Comparison of ENCODE assay signal across 17 mouse cellular contexts in genomic region chr5:35869973-35870372, GRCm38 (mm10). TPM values are rescaled to one million over a fixed set of nuclear protein-coding genes. Genes with fewer than 3 reads are reported as not detected.
A peak's percentile ranks its signal among the peaks of the same experiment; 100 is the strongest.
DNase-seq lines count a peak whose midpoint lies in the region; ATAC-seq and TF ChIP-seq lines count a peak whose summit lies in the region.
"Had no signal": no experiment of that assay in that cellular context is flagged by ENCODE, and none has a peak within 500 bp of the region (broad histone marks: within the 10 kb centered on the region; RNA-seq: fewer than 3 reads in every experiment).

No protein-coding gene starts in this region.

- H3K4me1 ChIP-seq in forebrain, embryonic 14.5 days (ENCODE audit: control insufficient read depth, insufficient read depth, low read length): no peaks in the 10 kb centered on the region
- no peaks in the 10 kb centered on the region for H3K4me1 ChIP-seq in forebrain, embryonic 11.5 days (replicated peaks; ENCODE audit: control insufficient read depth, insufficient read depth, low read length)
- H3K4me1 ChIP-seq in intestine, embryonic 14.5 days (replicated peaks; ENCODE audit: control insufficient read depth, insufficient read depth, low read length): no peaks in the 10 kb centered on the region
- no peaks in the 10 kb centered on the region for H3K4me1 ChIP-seq in intestine, postnatal 0 days (replicated peaks; ENCODE audit: control insufficient read depth, insufficient read depth, low read length)
- H3K4me1 ChIP-seq in midbrain, postnatal 0 days (ENCODE audit: insufficient read depth, low read length): no peaks in the 10 kb centered on the region
- H3K4me1 ChIP-seq in midbrain, embryonic 15.5 days: no peaks in the 10 kb centered on the region
- H3K4me1 ChIP-seq: limb, embryonic 13.5 days; megakaryocyte, embryonic 14.5 days; neural tube, embryonic 12.5 days; stomach, embryonic 15.5 days had no signal

- H3K27ac ChIP-seq in forebrain, embryonic 14.5 days (ENCODE audit: low read depth, low read length): no peak overlapping the region
- H3K27ac ChIP-seq in forebrain, embryonic 11.5 days (ENCODE audit: low read depth, low read length): no peak overlapping the region
- H3K27ac ChIP-seq in intestine, embryonic 14.5 days (ENCODE audit: low read depth): no peak overlapping the region
- no peak overlapping the region for H3K27ac ChIP-seq in intestine, postnatal 0 days (ENCODE audit: low read depth, low read length)
- no peak overlapping the region for H3K27ac ChIP-seq in midbrain, postnatal 0 days (ENCODE audit: low read depth, low read length)
- no peak overlapping the region for H3K27ac ChIP-seq in midbrain, embryonic 15.5 days
- H3K27ac ChIP-seq: kidney, embryonic 15.5 days; layer of hippocampus, adult 2 months; left cerebral cortex, adult 2 months; limb, embryonic 13.5 days; midbrain, embryonic 12.5 days; neural tube, embryonic 12.5 days; stomach, embryonic 15.5 days had no signal

- no peaks in the 10 kb centered on the region for H3K36me3 ChIP-seq in forebrain, embryonic 14.5 days (ENCODE audit: control insufficient read depth, insufficient read depth, low read length)
- no peaks in the 10 kb centered on the region for H3K36me3 ChIP-seq in forebrain, embryonic 11.5 days (ENCODE audit: control insufficient read depth, insufficient read depth, low read length)
- H3K36me3 ChIP-seq in intestine, embryonic 14.5 days (ENCODE audit: control insufficient read depth, insufficient read depth, low read length): no peaks in the 10 kb centered on the region
- H3K36me3 ChIP-seq in intestine, postnatal 0 days (ENCODE audit: control insufficient read depth, insufficient read depth): no peaks in the 10 kb centered on the region
- peaks cover 6% of the 10 kb centered on the region; the same call in 1 of the 2 replicates for H3K36me3 ChIP-seq in midbrain, postnatal 0 days (ENCODE audit: insufficient read depth, low read length)
- H3K36me3 ChIP-seq in midbrain, embryonic 15.5 days (replicated peaks): no peaks in the 10 kb centered on the region
- H3K36me3 ChIP-seq: kidney, embryonic 15.5 days; limb, embryonic 13.5 days; midbrain, embryonic 12.5 days; neural tube, embryonic 12.5 days; stomach, embryonic 15.5 days had no signal

- H3K9ac ChIP-seq in forebrain, embryonic 14.5 days (ENCODE audit: low read length): no peak overlapping the region
- H3K9ac ChIP-seq in forebrain, embryonic 11.5 days (ENCODE audit: low read length): no peak overlapping the region
- no peak overlapping the region for H3K9ac ChIP-seq in intestine, embryonic 14.5 days (ENCODE audit: low read length)
- H3K9ac ChIP-seq in intestine, postnatal 0 days (ENCODE audit: low read depth, low read length): no peak overlapping the region
- no peak overlapping the region for H3K9ac ChIP-seq in midbrain, postnatal 0 days (replicated peaks; ENCODE audit: low read length, poor library complexity, severe bottlenecking)
- H3K9ac ChIP-seq in midbrain, embryonic 15.5 days: no peak overlapping the region
- H3K9ac ChIP-seq: kidney, embryonic 15.5 days; limb, embryonic 13.5 days; midbrain, embryonic 12.5 days; neural tube, embryonic 12.5 days; stomach, embryonic 15.5 days had no signal

- no peaks in the 10 kb centered on the region for H3K9me3 ChIP-seq in forebrain, embryonic 14.5 days (replicated peaks; ENCODE audit: control insufficient read depth, low read length)
- no peaks in the 10 kb centered on the region for H3K9me3 ChIP-seq in forebrain, embryonic 11.5 days (ENCODE audit: control insufficient read depth, low read length)
- H3K9me3 ChIP-seq in intestine, embryonic 14.5 days (ENCODE audit: control insufficient read depth, low read length): no peaks in the 10 kb centered on the region
- H3K9me3 ChIP-seq in intestine, postnatal 0 days (ENCODE audit: control insufficient read depth): no peaks in the 10 kb centered on the region
- no peaks in the 10 kb centered on the region for H3K9me3 ChIP-seq in midbrain, postnatal 0 days (ENCODE audit: low read length)
- no peaks in the 10 kb centered on the region for H3K9me3 ChIP-seq in midbrain, embryonic 15.5 days
- H3K9me3 ChIP-seq: kidney, embryonic 15.5 days; limb, embryonic 13.5 days; megakaryocyte, embryonic 14.5 days; midbrain, embryonic 12.5 days; neural tube, embryonic 12.5 days; stomach, embryonic 15.5 days had no signal

- no peak for TF ChIP-seq CTCF in intestine, postnatal 0 days (IDR thresholded peaks at IDR 0.05; ENCODE audit: low read depth)
- TF ChIP-seq CTCF in midbrain, postnatal 0 days (IDR thresholded peaks at IDR 0.05): no peak

- H3K4me2 ChIP-seq in forebrain, embryonic 14.5 days (ENCODE audit: low read length): no peak overlapping the region
- H3K4me2 ChIP-seq in forebrain, embryonic 11.5 days (ENCODE audit: low read depth, low read length, severe bottlenecking): no peak overlapping the region
- no peak overlapping the region for H3K4me2 ChIP-seq in intestine, embryonic 14.5 days (ENCODE audit: low read length)
- no peak overlapping the region for H3K4me2 ChIP-seq in intestine, postnatal 0 days (replicated peaks; ENCODE audit: low read depth)
- H3K4me2 ChIP-seq in midbrain, postnatal 0 days (ENCODE audit: low read depth, low read length, poor library complexity, severe bottlenecking): no peak overlapping the region
- no peak overlapping the region for H3K4me2 ChIP-seq in midbrain, embryonic 15.5 days
- H3K4me2 ChIP-seq: kidney, embryonic 15.5 days; limb, embryonic 13.5 days; liver, embryonic 11.5 days; midbrain, embryonic 12.5 days; neural tube, embryonic 12.5 days; stomach, embryonic 15.5 days had no signal

- ATAC-seq in forebrain, embryonic 14.5 days: peak; percentile 26; the same call in 1 of the 2 replicates
- ATAC-seq in forebrain, embryonic 11.5 days (replicated peaks; ENCODE audit: low FRiP score): no peak
- peak; percentile 48 for ATAC-seq in intestine, embryonic 14.5 days (replicated peaks; ENCODE audit: low FRiP score, low TSS enrichment, low read depth)
- no peak for ATAC-seq in intestine, postnatal 0 days
- ATAC-seq in midbrain, postnatal 0 days (ENCODE audit: low FRiP score): 0 out of 2 replicates have a peak, but pooled peaks have one; percentile 20
- ATAC-seq in midbrain, embryonic 15.5 days (replicated peaks): no peak

- no peak overlapping the region for H3K4me3 ChIP-seq in forebrain, embryonic 14.5 days (ENCODE audit: low read depth, low read length)
- H3K4me3 ChIP-seq in forebrain, embryonic 11.5 days (ENCODE audit: low read depth, low read length): no peak overlapping the region
- no peak overlapping the region for H3K4me3 ChIP-seq in intestine, embryonic 14.5 days (ENCODE audit: low read depth, low read length)
- no peak overlapping the region for H3K4me3 ChIP-seq in intestine, postnatal 0 days (ENCODE audit: low read depth, low read length)
- H3K4me3 ChIP-seq in midbrain, postnatal 0 days (ENCODE audit: low read depth, low read length): no peak overlapping the region
- H3K4me3 ChIP-seq in midbrain, embryonic 15.5 days: no peak overlapping the region
- H3K4me3 ChIP-seq: kidney, embryonic 15.5 days; layer of hippocampus, adult 2 months; left cerebral cortex, adult 2 months; limb, embryonic 13.5 days; megakaryocyte, embryonic 14.5 days; midbrain, embryonic 12.5 days; neural tube, embryonic 12.5 days; stomach, embryonic 15.5 days had no signal

- no peaks in the 10 kb centered on the region for H3K27me3 ChIP-seq in forebrain, embryonic 14.5 days (replicated peaks; ENCODE audit: control insufficient read depth, insufficient read depth, low read length)
- H3K27me3 ChIP-seq in forebrain, embryonic 11.5 days (ENCODE audit: control insufficient read depth, insufficient read depth, low read length): no peaks in the 10 kb centered on the region
- no peaks in the 10 kb centered on the region for H3K27me3 ChIP-seq in intestine, embryonic 14.5 days (replicated peaks; ENCODE audit: control insufficient read depth, insufficient read depth, low read length)
- H3K27me3 ChIP-seq in intestine, postnatal 0 days (replicated peaks; ENCODE audit: control insufficient read depth, insufficient read depth, low read length): no peaks in the 10 kb centered on the region
- no peaks in the 10 kb centered on the region for H3K27me3 ChIP-seq in midbrain, postnatal 0 days (ENCODE audit: insufficient read depth, low read length)
- no peaks in the 10 kb centered on the region for H3K27me3 ChIP-seq in midbrain, embryonic 15.5 days (replicated peaks)
- H3K27me3 ChIP-seq: limb, embryonic 13.5 days; midbrain, embryonic 12.5 days; neural tube, embryonic 12.5 days; stomach, embryonic 15.5 days had no signal

- WGBS in forebrain, embryonic 14.5 days: 58% methylated on average over 4 of the region's 4 CpGs
- WGBS in forebrain, embryonic 11.5 days: 72% methylated on average over 4 of the region's 4 CpGs
- WGBS in intestine, embryonic 14.5 days: 75% methylated on average over 4 of the region's 4 CpGs
- WGBS in intestine, postnatal 0 days: 75% methylated on average over 4 of the region's 4 CpGs
- 80% methylated on average over 4 of the region's 4 CpGs for WGBS in midbrain, postnatal 0 days
- 73% methylated on average over 4 of the region's 4 CpGs for WGBS in midbrain, embryonic 15.5 days

- DNase-seq in forebrain, embryonic 14.5 days (ENCODE audit: low spot score): no peak
- no peak for DNase-seq in forebrain, embryonic 11.5 days (ENCODE audit: low spot score)
- no peak for DNase-seq in intestine, embryonic 14.5 days (ENCODE audit: low spot score)
- no peak for DNase-seq in midbrain, postnatal 0 days (ENCODE audit: low spot score)
- DNase-seq in brain, adult 2 months (ENCODE audit: low read depth, low spot score): peak; percentile 48
- no peak for DNase-seq in cerebellum, adult 9-10 months

RNA-seq across cellular contexts. Expression of gene Afap1, which starts 23.1 kb away (rescaled TPM):
- polyA plus RNA-seq in forebrain, embryonic 14.5 days (2014; fragmentation: Nextera tagmentation; extraction: Ambion mirVana): 36.9 and 45.8 TPM in 2 replicates
- polyA plus RNA-seq in forebrain, embryonic 11.5 days (2014; fragmentation: Nextera tagmentation; extraction: Ambion mirVana): 30.4 and 32.5 TPM in 2 replicates
- 18.8 and 23.0 TPM in 2 replicates for polyA plus RNA-seq in intestine, embryonic 14.5 days (2014; fragmentation: Nextera tagmentation; extraction: Ambion mirVana)
- 7.9 and 8.1 TPM in 2 replicates for polyA plus RNA-seq in intestine, postnatal 0 days (2015; fragmentation: Nextera tagmentation; extraction: Ambion mirVana)
- 65.4 and 80.9 TPM in 2 replicates for total RNA-seq in midbrain, postnatal 0 days (2014; rRNA removed)
- 43.5 and 43.8 TPM in 2 replicates for polyA plus RNA-seq in midbrain, postnatal 0 days (2015; fragmentation: Nextera tagmentation; extraction: Ambion mirVana)
- polyA plus RNA-seq in midbrain, embryonic 15.5 days (2015; fragmentation: Nextera tagmentation; extraction: Ambion mirVana): 71.1 and 76.9 TPM in 2 replicates

Comparison
In these comparisons a context has a peak if more than half of its experiments do, and no peak if none do; other contexts are left out.
1. ATAC-seq: peak in forebrain, embryonic 14.5 days (single experiment), intestine, embryonic 14.5 days (single experiment) and midbrain, postnatal 0 days (single experiment); none in forebrain, embryonic 11.5 days (single experiment), intestine, postnatal 0 days (single experiment) and midbrain, embryonic 15.5 days (single experiment).